Mouse (Mus musculus): ENCODE results near the gene Als2cr12. TPM values are rescaled to one million over a fixed set of nuclear protein-coding genes. Genes with fewer than 3 reads are reported as not detected.
A peak's percentile ranks its signal among the peaks of the same experiment; 100 is the strongest.
"Not testable (repeated sequence)": the region's sequence is repeated elsewhere in the genome, so short reads cannot be mapped to it uniquely, and the experiment has no call there.

Als2cr12 gene
- total RNA-seq, 1 experiment from 2014 or later = not detected

DNA sequence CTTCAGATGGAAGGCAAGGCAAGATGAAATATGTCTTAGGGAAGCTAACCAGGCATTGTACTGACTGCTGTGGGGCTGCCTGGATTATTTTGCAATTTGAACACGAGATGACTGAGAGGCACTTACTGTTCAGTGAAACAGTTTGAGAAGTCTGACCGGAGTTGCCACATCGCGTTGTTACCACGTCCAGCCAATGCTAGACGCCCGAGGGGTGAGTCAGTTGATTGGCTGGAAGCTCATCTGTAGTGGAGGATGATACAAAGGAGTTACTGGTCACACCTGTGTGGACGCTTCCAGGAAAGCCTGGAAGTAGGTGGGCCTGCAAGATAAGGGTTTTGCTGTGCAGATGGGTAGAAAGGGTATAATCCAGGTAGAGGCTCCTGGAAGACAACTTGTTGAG, 24.3 kb upstream of the Als2cr12 start:
- ATAC-seq (replicated peaks; ENCODE audit: low read depth, poor library complexity, severe bottlenecking) = peak; percentile 18; the same call in 1 of the 2 replicates

DNA sequence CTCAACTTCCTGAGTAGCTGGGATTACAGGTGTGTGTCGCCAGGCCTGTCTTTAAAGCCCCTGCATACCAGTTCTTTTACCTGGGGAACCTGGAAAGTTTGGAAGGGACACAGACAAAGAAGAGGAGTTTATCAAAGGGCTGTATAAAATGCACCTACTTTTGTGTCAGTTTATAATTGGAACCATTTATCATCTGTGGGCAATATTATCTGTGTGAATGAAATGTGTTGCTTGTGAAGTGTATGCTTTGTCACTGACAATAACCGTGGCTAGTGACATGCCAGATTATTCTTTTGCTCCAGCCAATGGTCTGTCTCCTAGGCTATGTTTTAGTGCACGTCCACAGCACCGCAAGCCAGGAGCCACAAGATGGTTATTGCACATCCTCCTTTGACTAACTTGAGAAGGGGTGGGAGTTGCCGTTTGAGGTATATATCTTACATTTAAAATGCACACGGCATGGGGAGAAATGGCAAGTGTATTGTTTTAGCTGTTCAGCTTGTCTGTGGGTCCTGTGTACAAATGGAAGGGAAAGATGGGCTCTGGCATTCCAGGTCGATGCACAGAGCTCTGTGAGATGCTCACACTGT, 23.7 kb upstream of the Als2cr12 start:
- ATAC-seq (replicated peaks; ENCODE audit: low read depth, poor library complexity, severe bottlenecking) = no peak

- no peak for ATAC-seq (replicated peaks; ENCODE audit: low read depth, poor library complexity, severe bottlenecking)
Observed at GRCm38 (mm10) chr1:58717589-58718270, 21.9 kb upstream of the Als2cr12 start.

- no peak for ATAC-seq (replicated peaks; ENCODE audit: low read depth, poor library complexity, severe bottlenecking)
Observed at GRCm38 (mm10) chr1:58716883-58717220, 21.1 kb upstream of the Als2cr12 start.

DNA sequence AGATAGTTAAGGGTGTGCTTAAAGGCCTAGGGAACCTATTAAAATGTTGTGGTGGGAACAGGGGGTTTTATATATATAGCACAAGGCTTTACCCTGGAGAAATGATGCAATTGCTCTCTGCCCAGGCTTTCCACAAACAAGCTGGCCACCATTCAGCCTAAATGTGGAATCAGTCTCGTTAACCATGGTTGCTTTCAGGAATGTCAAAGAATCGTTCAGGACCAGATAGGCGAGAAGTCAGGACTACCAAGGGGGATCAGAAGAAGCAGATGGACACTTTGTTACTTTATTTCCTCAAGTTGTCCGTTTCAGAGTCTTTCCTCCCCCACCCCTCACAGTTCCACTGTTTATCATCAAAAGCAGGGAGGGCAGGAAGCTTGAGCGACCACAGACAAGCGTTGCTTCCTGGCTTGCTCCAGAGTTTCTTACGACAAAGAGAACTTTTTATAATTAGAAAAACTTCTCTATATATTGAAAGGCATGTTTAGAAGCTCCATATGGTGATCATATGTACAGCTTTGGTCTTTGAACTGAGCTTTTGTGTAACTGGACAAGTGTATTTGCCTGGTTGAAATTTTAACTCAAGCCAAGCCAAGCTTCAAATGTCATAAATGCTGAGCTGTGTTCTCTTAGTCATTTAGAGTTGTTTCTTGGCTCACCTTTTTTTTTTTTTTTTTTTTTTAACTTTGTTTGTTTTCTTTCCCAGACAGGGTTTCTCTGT, 20.5 kb upstream of the Als2cr12 start:
- ATAC-seq (replicated peaks; ENCODE audit: low read depth, poor library complexity, severe bottlenecking) = peak; percentile 40

DNA sequence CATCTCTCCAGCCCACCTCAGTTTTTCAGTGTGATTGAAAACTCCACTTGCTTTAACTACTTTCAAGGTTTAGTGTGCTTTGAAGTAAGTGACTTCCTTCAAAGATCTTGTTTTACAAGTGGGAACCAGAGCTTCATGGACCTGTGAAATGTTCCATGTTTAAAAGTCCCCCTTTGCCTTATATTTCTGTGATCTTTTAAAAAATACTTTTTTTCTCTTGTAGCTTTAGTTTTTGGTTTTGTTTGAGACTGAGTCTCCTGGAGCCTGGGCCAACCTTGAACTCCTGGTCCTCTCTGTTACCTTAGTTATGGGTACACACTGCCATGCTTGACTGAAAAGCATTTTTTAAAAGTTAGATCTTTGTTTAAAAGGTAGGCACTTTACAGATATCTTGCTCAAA, 19.7 kb upstream of the Als2cr12 start:
- no peak for ATAC-seq (replicated peaks; ENCODE audit: low read depth, poor library complexity, severe bottlenecking)

GRCm38 (mm10) chr1:58714361-58714760, 18.6 kb upstream of the Als2cr12 start:
- no peak for ATAC-seq (replicated peaks; ENCODE audit: low read depth, poor library complexity, severe bottlenecking)

DNA sequence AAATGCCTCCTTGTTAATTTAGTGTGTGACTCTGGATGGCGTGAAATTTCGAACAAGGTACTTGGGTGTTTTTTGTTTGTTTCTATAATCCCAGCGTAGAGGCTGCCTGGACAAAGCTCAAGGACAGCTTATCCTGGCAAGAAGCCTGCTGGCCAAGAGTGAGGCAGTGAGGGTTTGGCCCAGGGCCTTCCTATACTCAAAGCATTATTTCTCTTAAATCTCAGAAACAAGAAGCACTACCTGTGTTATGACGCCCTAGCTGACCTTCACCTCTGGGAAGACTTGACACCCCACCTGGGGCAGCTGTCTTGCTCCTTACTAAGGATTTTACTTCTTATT, 18.1 kb upstream of the Als2cr12 start:
- no peak for ATAC-seq (replicated peaks; ENCODE audit: low read depth, poor library complexity, severe bottlenecking)

GRCm38 (mm10) chr1:58713081-58713892, 17.5 kb upstream of the Als2cr12 start:
- peak; percentile 11 for ATAC-seq (replicated peaks; ENCODE audit: low read depth, poor library complexity, severe bottlenecking)

- peak; percentile 53 for ATAC-seq (replicated peaks; ENCODE audit: low read depth, poor library complexity, severe bottlenecking)
Observed at GRCm38 (mm10) chr1:58712076-58713061, 16.6 kb upstream of the Als2cr12 start.

GRCm38 (mm10) chr1:58711365-58712016, 15.7 kb upstream of the Als2cr12 start, which contains the start of gene Cflar:
Gene Cflar, plus strand, starts transcription at chr1:58711508.
- ATAC-seq (replicated peaks; ENCODE audit: low read depth, poor library complexity, severe bottlenecking) = peak; percentile 48

DNA sequence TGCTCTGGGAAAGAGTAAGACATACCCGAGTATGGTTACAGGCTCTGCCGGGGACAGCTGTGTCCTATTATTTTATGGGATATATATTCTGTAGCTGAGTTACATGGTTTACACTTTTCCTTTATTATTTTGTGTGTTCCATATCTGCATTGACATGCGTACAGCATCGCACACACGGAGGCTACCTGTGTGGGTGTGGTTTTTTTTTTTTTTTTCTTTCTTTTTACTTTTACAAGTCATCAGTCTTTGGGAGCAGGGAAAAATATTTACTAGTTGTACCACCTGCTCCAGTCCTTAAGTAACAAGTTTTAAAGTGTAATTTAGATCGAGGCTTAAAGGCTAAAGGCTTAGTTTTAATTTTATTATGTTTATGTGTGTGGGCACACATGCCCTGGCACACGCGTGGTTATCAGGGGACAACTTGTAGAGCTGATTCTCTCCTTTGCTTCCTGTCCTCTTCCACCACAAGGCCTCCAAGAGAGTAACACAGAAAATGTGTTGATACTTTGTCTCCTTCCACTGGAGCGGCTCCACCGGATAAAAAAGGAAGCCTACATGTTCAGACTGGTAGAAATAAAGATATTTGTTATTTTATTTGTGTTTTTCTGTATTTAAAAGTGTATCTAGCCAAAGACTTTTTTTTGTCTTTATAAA, 15.0 kb upstream of the Als2cr12 start:
- ATAC-seq (replicated peaks; ENCODE audit: low read depth, poor library complexity, severe bottlenecking) = peak; percentile 38

DNA sequence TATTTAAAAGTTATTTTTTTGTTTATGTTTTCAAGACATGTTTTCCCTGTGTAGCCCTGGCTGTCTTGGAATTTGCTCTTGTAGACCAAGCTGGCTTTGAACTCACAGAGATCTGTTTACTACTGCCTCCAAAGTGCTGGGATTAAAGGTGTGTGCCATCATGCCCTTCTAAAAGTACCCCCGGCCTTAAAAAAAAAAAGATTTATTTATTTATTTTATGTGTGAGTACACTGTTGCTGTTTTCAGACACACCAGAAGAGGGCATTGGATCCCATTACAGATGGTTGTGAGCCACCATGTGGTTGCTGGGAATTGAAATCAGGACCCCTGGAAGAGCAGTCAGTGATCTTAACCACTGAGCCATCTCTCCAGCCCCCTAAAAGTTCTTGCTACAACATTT, 14.3 kb upstream of the Als2cr12 start:
- ATAC-seq (replicated peaks; ENCODE audit: low read depth, poor library complexity, severe bottlenecking) = not testable (repeated sequence)

- ATAC-seq (replicated peaks; ENCODE audit: low read depth, poor library complexity, severe bottlenecking) = peak; percentile 37; the same call in 1 of the 2 replicates
Observed at GRCm38 (mm10) chr1:58700580-58701162, 4.9 kb upstream of the Als2cr12 start.

DNA sequence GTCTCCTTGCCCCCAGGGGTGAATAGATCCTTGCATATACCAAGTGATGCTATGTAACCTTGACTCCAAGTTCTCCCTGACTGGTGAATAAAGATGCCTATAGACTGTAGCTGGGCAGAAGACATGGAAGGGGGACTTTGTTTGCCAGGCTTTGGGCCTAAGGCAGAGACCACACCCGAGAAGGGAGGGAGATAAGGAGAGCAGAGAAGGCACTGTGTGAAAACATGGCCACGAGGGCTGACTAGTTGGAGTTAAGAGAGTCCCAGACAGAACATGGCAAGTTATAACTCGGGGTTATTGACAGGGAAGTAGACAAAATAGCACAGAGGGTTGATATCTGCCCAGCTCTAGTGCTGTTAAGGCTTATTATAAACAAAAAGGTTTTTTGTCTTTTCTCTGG, 4.2 kb upstream of the Als2cr12 start:
- ATAC-seq (replicated peaks; ENCODE audit: low read depth, poor library complexity, severe bottlenecking) = no peak

DNA sequence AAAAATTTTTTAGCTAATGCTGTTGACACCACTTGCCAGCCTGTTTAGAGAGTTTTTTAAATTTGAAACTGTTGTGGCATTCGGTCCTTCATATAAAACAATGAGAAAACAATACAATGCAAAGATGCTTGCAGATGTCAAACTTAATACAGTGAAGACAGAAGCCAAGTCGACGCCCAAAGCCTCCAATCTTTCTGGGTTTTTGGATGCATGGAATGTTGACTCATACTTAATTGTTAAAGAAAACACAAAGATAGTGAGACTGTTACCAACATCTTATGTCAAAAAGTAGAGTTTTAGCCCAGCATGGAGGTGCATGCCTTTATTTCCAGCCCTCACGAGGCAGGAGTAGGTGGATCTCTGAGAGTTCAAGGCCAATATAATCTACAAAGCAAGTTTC, 3.0 kb upstream of the Als2cr12 start:
- no peak for ATAC-seq (replicated peaks; ENCODE audit: low read depth, poor library complexity, severe bottlenecking)

DNA sequence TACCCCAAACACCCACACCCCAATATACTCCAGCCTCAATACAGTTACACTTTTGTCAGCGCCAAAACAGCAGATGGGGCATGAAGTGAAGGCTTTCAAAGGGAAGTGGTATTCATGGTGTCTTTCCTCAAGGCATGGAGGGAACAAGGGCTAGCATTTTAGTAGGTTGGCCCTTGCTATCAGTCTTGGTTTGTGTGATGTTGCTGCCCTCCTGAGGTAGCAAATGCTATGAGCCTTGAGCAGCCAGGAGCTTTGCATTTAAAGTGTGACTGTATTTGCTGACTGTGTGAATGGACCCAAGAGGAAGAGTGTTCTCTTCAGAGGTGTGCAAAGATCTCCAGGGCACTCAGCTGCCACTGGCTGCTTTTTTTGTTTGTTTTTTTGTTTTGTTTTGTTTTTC, 1.8 kb upstream of the Als2cr12 start:
- peak; percentile 96 for ATAC-seq (replicated peaks; ENCODE audit: low read depth, poor library complexity, severe bottlenecking)

DNA sequence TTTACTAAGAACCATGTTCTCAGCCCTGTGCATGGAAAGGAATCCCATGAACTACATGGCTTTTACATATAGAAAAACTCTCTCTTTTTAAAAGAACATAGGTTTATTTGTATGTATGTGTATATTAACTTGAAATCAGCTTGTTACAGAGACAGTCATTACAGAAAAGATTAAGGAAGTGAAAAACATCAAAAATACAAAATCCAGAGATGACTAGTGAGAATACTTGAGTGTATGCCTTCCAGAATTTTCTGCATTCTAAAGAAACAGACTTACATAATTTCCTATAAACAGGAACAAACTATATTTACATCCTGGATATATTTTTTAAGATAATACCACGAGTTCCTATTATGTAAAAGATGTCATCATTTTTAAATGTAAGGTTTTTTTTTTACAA, 2.1 kb downstream of the Als2cr12 start:
- ATAC-seq (replicated peaks; ENCODE audit: low read depth, poor library complexity, severe bottlenecking) = no peak
